Mouse (Mus musculus) spleen, adult 2 months (tissue): ENCODE data around the gene 1110051M20Rik. TPM values are rescaled to one million over a fixed set of nuclear protein-coding genes. Genes with fewer than 3 reads are reported as not detected.

Experiments
- DNase-seq, 2 experiments: peaks; one replicate each; pipeline versions ENCODE4 v3.0.0 to v3.0.0-alpha.2; 2012 to 2021; ENCODE audit warnings: low spot score in 2 of 2, low read depth in 1 of 2
- H3K27ac ChIP-seq: fragments of 200-500 bp; 2 replicates; pipeline ENCODE4 v1.5.1; 2012; ENCODE audit warnings: low read length, inconsistent platforms; ENCODE audit not compliant: insufficient read depth
- H3K27me3 ChIP-seq: fragments of 200-500 bp; 2 replicates; pipeline ENCODE4 v1.6.1; 2012; ENCODE audit warnings: mild to moderate bottlenecking, moderate library complexity, low read length, inconsistent platforms; ENCODE audit not compliant: control insufficient read depth, insufficient read depth
- H3K36me3 ChIP-seq: fragments of 200-500 bp; 2 replicates; pipeline ENCODE4 v1.6.1; 2012; ENCODE audit warnings: mild to moderate bottlenecking, low read length, inconsistent platforms; ENCODE audit not compliant: control insufficient read depth, insufficient read depth
- H3K4me1 ChIP-seq: fragments of 200-500 bp; 2 replicates; pipeline ENCODE4 v1.6.1; 2011; ENCODE audit warnings: inconsistent platforms; ENCODE audit not compliant: control insufficient read depth, insufficient read depth, insufficient read length
- H3K4me3 ChIP-seq: fragments of 200-500 bp; 2 replicates; pipeline ENCODE4 v1.5.1; 2011; ENCODE audit warnings: mild to moderate bottlenecking, inconsistent platforms; ENCODE audit not compliant: insufficient read depth, insufficient read length; ENCODE audit errors: extremely low read depth
- CTCF ChIP-seq: fragments of 200-500 bp; IDR thresholded peaks from 2 replicates; pipeline ENCODE4 v1.5.1; 2011; ENCODE audit warnings: mild to moderate bottlenecking, inconsistent platforms; ENCODE audit not compliant: insufficient read depth, insufficient read length, insufficient replicate concordance; ENCODE audit errors: extremely low read depth
- POLR2A ChIP-seq: fragments of 200-500 bp; IDR thresholded peaks from 2 replicates; pipeline ENCODE4 v1.6.1; 2011; ENCODE audit warnings: low read depth, low read length, inconsistent platforms
- WGBS: fragments of 180-500 bp; shearing (Covaris S2); methylation state at CpG from one replicate; pipeline ENCODE4 v1.1.7; 2018; 5-methylcytosine and 5-hydroxymethylcytosine counted together
- polyA plus RNA-seq: library from polyadenylated mRNA; depleted of rRNA; stranded (reverse); fragments of >200 nt; gene quantifications from 2 replicates; pipeline ENCODE4 v1.2.3, GENCODE M21; 2012

1110051M20Rik gene
- polyA plus RNA-seq, 1 experiment, result 5.6 TPM

DNA sequence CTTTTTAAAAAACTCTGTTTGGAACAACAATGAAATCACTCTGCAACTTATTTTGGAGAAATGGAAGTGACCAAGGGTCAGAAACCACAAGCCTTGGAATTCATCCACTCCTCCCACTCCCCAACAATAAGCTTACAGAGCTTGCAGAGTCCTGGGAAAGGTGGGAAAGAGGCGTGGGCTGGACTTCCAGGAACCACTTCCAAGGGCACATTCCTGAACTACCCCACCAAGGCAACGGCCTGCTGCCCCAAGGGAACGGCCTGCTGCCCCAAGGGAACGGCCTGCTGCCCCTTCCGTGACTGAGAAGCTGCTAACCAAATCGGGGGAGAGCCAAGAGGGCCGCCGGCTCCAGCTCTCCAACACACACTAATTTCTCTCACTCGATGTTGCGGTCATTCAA lies 5.2 kb downstream of the 1110051M20Rik start:
- no peak for DNase-seq
- Histone ChIP-seq H3K4me3 (no peak overlapping the region), H3K27ac (no peak overlapping the region), H3K4me1 (no peaks in the 10 kb centered on the region), H3K27me3 (no peaks in the 10 kb centered on the region), H3K36me3 (no peaks in the 10 kb centered on the region)
- 80% methylated on average over 10 of the region's 10 CpGs for WGBS
- TF ChIP-seq CTCF, result no peak
- TF ChIP-seq POLR2A, result no peak

DNA sequence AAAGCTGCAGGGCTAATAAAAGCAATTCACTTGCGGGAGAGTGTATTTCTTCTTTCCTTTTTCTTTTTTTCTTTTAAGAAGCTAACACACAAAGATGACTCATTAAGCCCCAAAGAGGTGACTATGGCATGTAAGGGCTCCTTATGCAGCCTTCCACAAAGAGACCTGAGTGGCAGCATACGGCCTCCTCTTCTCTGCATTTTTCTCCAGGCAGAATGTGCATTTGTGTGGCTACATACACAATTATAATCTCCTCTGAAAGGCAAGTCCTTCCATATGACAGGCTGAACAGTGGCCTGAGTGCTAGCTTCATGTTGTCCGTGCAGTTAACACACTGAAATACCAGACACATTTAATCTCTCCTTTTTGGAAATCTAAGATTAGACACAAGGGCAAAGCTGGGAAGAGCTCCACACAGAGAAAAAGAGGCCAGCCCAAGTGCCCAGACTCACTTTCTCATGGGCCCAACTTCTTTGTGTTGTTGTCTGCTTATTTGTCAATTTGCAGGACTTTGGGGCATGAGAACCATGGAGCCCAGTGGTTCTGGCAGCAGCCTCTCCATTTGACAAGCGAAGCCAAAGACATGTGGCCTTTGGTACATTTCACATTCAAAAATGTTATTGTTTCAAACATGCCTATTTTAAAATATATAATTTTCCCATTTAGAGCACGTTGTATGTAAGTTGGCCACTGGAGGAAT lies 7.2 kb downstream of the 1110051M20Rik start:
- no peaks in the 10 kb centered on the region for H3K27me3 ChIP-seq
- no peaks in the 10 kb centered on the region for H3K4me1 ChIP-seq
- no peak overlapping the region for H3K4me3 ChIP-seq
- no peak for DNase-seq
- no peaks in the 10 kb centered on the region for H3K36me3 ChIP-seq
- TF ChIP-seq POLR2A (no peak), CTCF (no peak)
- WGBS, result 92% methylated on average over 5 of the region's 5 CpGs
- H3K27ac ChIP-seq, result no peak overlapping the region

DNA sequence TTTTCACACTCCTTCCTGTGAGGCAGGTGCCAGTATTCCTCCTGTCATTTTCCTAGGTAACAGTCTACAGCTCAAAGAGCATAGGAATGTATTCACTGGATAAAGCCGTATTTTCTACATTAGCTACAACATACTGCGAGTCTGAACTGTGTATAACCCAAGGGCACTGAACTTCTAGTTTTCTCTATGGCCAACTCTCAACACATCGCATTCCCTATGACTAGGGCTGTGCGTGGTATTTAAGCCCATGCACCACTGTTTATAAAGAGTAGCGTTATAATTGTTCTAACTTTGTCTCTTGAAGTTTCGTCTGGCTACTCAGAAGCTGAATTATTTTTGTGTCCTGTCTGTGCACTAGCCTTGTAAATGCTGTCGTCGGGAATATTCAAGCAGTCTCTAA lies 7.8 kb downstream of the 1110051M20Rik start:
- H3K4me3 ChIP-seq, result no peak overlapping the region
- WGBS, result 92% methylated on average over 8 of the region's 8 CpGs
- no peaks in the 10 kb centered on the region for H3K4me1 ChIP-seq
- no peaks in the 10 kb centered on the region for H3K27me3 ChIP-seq
- no peaks in the 10 kb centered on the region for H3K36me3 ChIP-seq
- H3K27ac ChIP-seq, result no peak overlapping the region
- TF ChIP-seq CTCF (no peak), POLR2A (no peak)
- no peak for DNase-seq

DNA sequence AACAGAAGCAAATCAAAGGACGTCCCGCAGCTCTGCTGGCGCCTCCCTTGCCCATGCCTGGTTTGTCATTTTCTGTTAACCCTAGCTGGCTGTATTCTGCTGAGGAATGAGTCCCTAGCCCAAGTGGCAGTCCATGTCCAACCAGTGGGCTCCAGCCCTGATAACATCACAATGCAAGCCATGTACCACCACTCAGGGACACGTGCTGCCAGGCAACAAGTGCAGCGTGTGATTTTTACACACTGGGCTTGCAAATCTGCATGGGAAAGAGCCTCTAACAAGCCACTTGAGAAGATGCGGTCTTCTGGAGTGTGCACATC lies 13.9 kb downstream of the 1110051M20Rik start:
- H3K27me3 ChIP-seq, result no peaks in the 10 kb centered on the region
- no peaks in the 10 kb centered on the region for H3K36me3 ChIP-seq
- no peak overlapping the region for H3K4me3 ChIP-seq
- TF ChIP-seq POLR2A, result no peak
- H3K4me1 ChIP-seq, result no peaks in the 10 kb centered on the region
- WGBS, result 85% methylated on average over 6 of the region's 6 CpGs
- DNase-seq, result no peak
- H3K27ac ChIP-seq, result no peak overlapping the region

GRCm38 (mm10) chr2:91429915-91430599 lies 14.4 kb downstream of the 1110051M20Rik start:
- no peak for DNase-seq
- Histone ChIP-seq H3K27ac (no peak overlapping the region), H3K4me1 (no peaks in the 10 kb centered on the region), H3K27me3 (no peaks in the 10 kb centered on the region), H3K4me3 (no peak overlapping the region), H3K36me3 (no peaks in the 10 kb centered on the region)
- 75% methylated on average over 9 of the region's 9 CpGs for WGBS
- no peak for TF ChIP-seq POLR2A
- no peak for TF ChIP-seq CTCF

- TF ChIP-seq CTCF (no peak), POLR2A (no peak)
- Histone ChIP-seq H3K4me1 (no peaks in the 10 kb centered on the region), H3K27ac (no peak overlapping the region), H3K36me3 (no peaks in the 10 kb centered on the region), H3K27me3 (no peaks in the 10 kb centered on the region), H3K4me3 (no peak overlapping the region)
- no peak for DNase-seq
- 85% methylated on average over 3 of the region's 3 CpGs for WGBS
Measured at GRCm38 (mm10) chr2:91429146-91429545, 15.4 kb downstream of the 1110051M20Rik start.

GRCm38 (mm10) chr2:91426321-91426720 lies 18.2 kb downstream of the 1110051M20Rik start:
- Histone ChIP-seq H3K36me3 (no peaks in the 10 kb centered on the region), H3K4me1 (no peaks in the 10 kb centered on the region), H3K4me3 (no peak overlapping the region), H3K27ac (no peak overlapping the region), H3K27me3 (no peaks in the 10 kb centered on the region)
- DNase-seq, result no peak
- TF ChIP-seq POLR2A, result no peak
- no peak for TF ChIP-seq CTCF
- 90% methylated on average over 1 of the region's 1 CpGs for WGBS
